Mouse (Mus musculus): ENCODE results near the gene Hyal1.

The Hyal1 gene

GRCm38 (mm10) chr9:107590773-107591060, 14.0 kb downstream of the Hyal1 start:
- Histone ChIP-seq H3K36me3 (ENCODE audit: control insufficient read depth, insufficient read depth, low read length, poor library complexity, severe bottlenecking) (peaks cover 11% of the 10 kb centered on the region), H3K27me3 (ENCODE audit: control insufficient read depth, insufficient read depth, low read length, poor library complexity, severe bottlenecking) (no peaks in the 10 kb centered on the region)
- no peak for DNase-seq (ENCODE audit: low read depth, low spot score)

- H3K36me3 ChIP-seq (ENCODE audit: control insufficient read depth, insufficient read depth, low read length, poor library complexity, severe bottlenecking): peaks cover 11% of the 10 kb centered on the region
- no peak for DNase-seq (ENCODE audit: low read depth, low spot score)
- H3K27me3 ChIP-seq (ENCODE audit: control insufficient read depth, insufficient read depth, low read length, poor library complexity, severe bottlenecking): no peaks in the 10 kb centered on the region
Measured at GRCm38 (mm10) chr9:107593101-107593976, 16.6 kb downstream of the Hyal1 start.

GRCm38 (mm10) chr9:107594281-107595062, 17.7 kb downstream of the Hyal1 start:
- peaks cover 11% of the 10 kb centered on the region for H3K36me3 ChIP-seq (ENCODE audit: control insufficient read depth, insufficient read depth, low read length, poor library complexity, severe bottlenecking)
- DNase-seq (ENCODE audit: low read depth, low spot score): no peak
- no peaks in the 10 kb centered on the region for H3K27me3 ChIP-seq (ENCODE audit: control insufficient read depth, insufficient read depth, low read length, poor library complexity, severe bottlenecking)

GRCm38 (mm10) chr9:107596619-107597569, 20.2 kb downstream of the Hyal1 start:
- H3K27me3 ChIP-seq (ENCODE audit: control insufficient read depth, insufficient read depth, low read length, poor library complexity, severe bottlenecking): no peaks in the 10 kb centered on the region
- peaks cover 3% of the 10 kb centered on the region for H3K36me3 ChIP-seq (ENCODE audit: control insufficient read depth, insufficient read depth, low read length, poor library complexity, severe bottlenecking)
- DNase-seq (ENCODE audit: low read depth, low spot score): no peak

GRCm38 (mm10) chr9:107598385-107598784, 21.7 kb downstream of the Hyal1 start:
- DNase-seq (ENCODE audit: low read depth, low spot score): no peak
- H3K27me3 ChIP-seq (ENCODE audit: control insufficient read depth, insufficient read depth, low read length, poor library complexity, severe bottlenecking): no peaks in the 10 kb centered on the region
- peaks cover 3% of the 10 kb centered on the region; the same call in 1 of the 2 replicates for H3K36me3 ChIP-seq (ENCODE audit: control insufficient read depth, insufficient read depth, low read length, poor library complexity, severe bottlenecking)

GRCm38 (mm10) chr9:107599433-107599832, 22.7 kb downstream of the Hyal1 start:
- H3K27me3 ChIP-seq (ENCODE audit: control insufficient read depth, insufficient read depth, low read length, poor library complexity, severe bottlenecking): no peaks in the 10 kb centered on the region
- no peak for DNase-seq (ENCODE audit: low read depth, low spot score)

GRCm38 (mm10) chr9:107599842-107600241, 23.1 kb downstream of the Hyal1 start:
- Histone ChIP-seq H3K27me3 (ENCODE audit: control insufficient read depth, insufficient read depth, low read length, poor library complexity, severe bottlenecking) (no peaks in the 10 kb centered on the region), H3K36me3 (ENCODE audit: control insufficient read depth, insufficient read depth, low read length, poor library complexity, severe bottlenecking) (no peaks in the 10 kb centered on the region)
- no peak for DNase-seq (ENCODE audit: low read depth, low spot score)

More at GRCm38 (mm10) chr9:107599433-107599832, 22.7 kb downstream of the Hyal1 start:
- no peaks in the 10 kb centered on the region for H3K36me3 ChIP-seq (ENCODE audit: control insufficient read depth, insufficient read depth, low read length, poor library complexity, severe bottlenecking)

- Histone ChIP-seq H3K36me3 (ENCODE audit: control insufficient read depth, insufficient read depth, low read length, poor library complexity, severe bottlenecking) (no peaks in the 10 kb centered on the region), H3K27me3 (ENCODE audit: control insufficient read depth, insufficient read depth, low read length, poor library complexity, severe bottlenecking) (no peaks in the 10 kb centered on the region)
- DNase-seq (ENCODE audit: low read depth, low spot score): no peak
Measured at GRCm38 (mm10) chr9:107600745-107601144, 24.0 kb downstream of the Hyal1 start.

- DNase-seq (ENCODE audit: low read depth, low spot score): no peak
- no peaks in the 10 kb centered on the region for H3K36me3 ChIP-seq (ENCODE audit: control insufficient read depth, insufficient read depth, low read length, poor library complexity, severe bottlenecking)
- H3K27me3 ChIP-seq (ENCODE audit: control insufficient read depth, insufficient read depth, low read length, poor library complexity, severe bottlenecking): no peaks in the 10 kb centered on the region
Measured at GRCm38 (mm10) chr9:107601275-107601674, 24.5 kb downstream of the Hyal1 start.

- H3K27me3 ChIP-seq (ENCODE audit: control insufficient read depth, insufficient read depth, low read length, poor library complexity, severe bottlenecking): no peaks in the 10 kb centered on the region
- peak; percentile 93 for DNase-seq (ENCODE audit: low read depth, low spot score)
- no peaks in the 10 kb centered on the region for H3K36me3 ChIP-seq (ENCODE audit: control insufficient read depth, insufficient read depth, low read length, poor library complexity, severe bottlenecking)
Measured at GRCm38 (mm10) chr9:107602068-107602648, 25.4 kb downstream of the Hyal1 start.

- no peaks in the 10 kb centered on the region for H3K36me3 ChIP-seq (ENCODE audit: control insufficient read depth, insufficient read depth, low read length, poor library complexity, severe bottlenecking)
- no peaks in the 10 kb centered on the region for H3K27me3 ChIP-seq (ENCODE audit: control insufficient read depth, insufficient read depth, low read length, poor library complexity, severe bottlenecking)
- peak; percentile 85 for DNase-seq (ENCODE audit: low read depth, low spot score)
Measured at GRCm38 (mm10) chr9:107603251-107603650, 26.5 kb downstream of the Hyal1 start.

- Histone ChIP-seq H3K27me3 (ENCODE audit: control insufficient read depth, insufficient read depth, low read length, poor library complexity, severe bottlenecking) (no peaks in the 10 kb centered on the region), H3K36me3 (ENCODE audit: control insufficient read depth, insufficient read depth, low read length, poor library complexity, severe bottlenecking) (no peaks in the 10 kb centered on the region)
- DNase-seq (ENCODE audit: low read depth, low spot score): no peak
Measured at GRCm38 (mm10) chr9:107605041-107605661, 28.4 kb downstream of the Hyal1 start.

GRCm38 (mm10) chr9:107606591-107606990, 29.9 kb downstream of the Hyal1 start:
- DNase-seq (ENCODE audit: low read depth, low spot score): no peak
- H3K36me3 ChIP-seq (ENCODE audit: control insufficient read depth, insufficient read depth, low read length, poor library complexity, severe bottlenecking): no peaks in the 10 kb centered on the region
- H3K27me3 ChIP-seq (ENCODE audit: control insufficient read depth, insufficient read depth, low read length, poor library complexity, severe bottlenecking): no peaks in the 10 kb centered on the region

GRCm38 (mm10) chr9:107607036-107607435, 30.3 kb downstream of the Hyal1 start:
- DNase-seq (ENCODE audit: low read depth, low spot score): no peak
- Histone ChIP-seq H3K36me3 (ENCODE audit: control insufficient read depth, insufficient read depth, low read length, poor library complexity, severe bottlenecking) (no peaks in the 10 kb centered on the region), H3K27me3 (ENCODE audit: control insufficient read depth, insufficient read depth, low read length, poor library complexity, severe bottlenecking) (no peaks in the 10 kb centered on the region)

Data from splenic B cell, adult 2 months (primary cell).